Mouse (Mus musculus) regulatory T cell (primary cell): ENCODE data around the gene Myo6.

Experiments
- in situ Hi-C: fragments of 300-600 bp; cut with MboI, MseI; formaldehyde crosslinking; loops from one replicate; pipeline ENCODE4 v1.15.1; 2025; ENCODE audit warnings: high pct_unique_total_duplicates

Myo6 gene

DNA sequence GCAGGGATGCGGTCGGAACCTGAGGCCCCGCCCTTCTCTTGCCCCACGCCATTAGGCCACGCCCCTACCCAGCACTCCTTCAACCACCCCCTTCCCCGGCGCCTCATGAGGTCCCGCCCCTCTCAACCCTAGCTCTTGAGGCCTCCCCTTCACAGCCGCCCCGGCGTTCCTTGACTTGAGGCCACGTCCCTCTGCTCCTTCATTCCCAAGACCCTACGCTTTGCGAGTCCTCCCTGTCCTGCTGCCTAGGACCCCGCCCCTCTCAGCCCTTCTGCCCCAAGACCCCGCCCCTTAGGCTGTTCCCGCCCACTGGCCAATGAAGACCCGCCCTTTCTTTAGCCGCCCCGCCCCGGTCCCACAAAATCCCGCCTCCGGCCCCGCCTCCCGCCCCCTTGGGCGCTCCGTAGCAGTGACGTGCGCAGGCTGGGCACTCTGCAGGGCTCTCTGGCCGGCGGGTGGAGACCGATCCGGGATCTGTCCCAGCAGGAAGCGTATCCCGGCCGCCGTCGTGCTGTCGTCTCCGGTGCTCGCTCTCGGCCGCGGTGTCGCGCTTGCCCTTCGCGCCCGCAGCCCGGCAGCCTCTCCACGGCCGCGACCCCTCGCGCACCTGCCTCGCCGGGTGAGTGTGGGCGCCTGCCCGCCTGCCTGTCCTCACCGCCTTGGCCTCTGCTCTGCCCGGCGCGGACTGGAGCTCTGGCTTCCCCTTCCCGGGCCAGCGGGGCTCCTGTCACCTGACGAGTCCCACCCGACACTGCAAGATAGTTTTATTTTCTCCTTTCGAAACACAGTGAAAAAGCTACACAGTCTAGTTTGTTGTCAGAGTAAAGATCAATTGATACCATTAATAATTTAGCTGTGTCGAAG lies at the start of gene Myo6:
Gene Myo6, plus strand, starts transcription at position 421 of the 864 bp plus-strand sequence.
- in situ Hi-C loops = no loop called here

DNA sequence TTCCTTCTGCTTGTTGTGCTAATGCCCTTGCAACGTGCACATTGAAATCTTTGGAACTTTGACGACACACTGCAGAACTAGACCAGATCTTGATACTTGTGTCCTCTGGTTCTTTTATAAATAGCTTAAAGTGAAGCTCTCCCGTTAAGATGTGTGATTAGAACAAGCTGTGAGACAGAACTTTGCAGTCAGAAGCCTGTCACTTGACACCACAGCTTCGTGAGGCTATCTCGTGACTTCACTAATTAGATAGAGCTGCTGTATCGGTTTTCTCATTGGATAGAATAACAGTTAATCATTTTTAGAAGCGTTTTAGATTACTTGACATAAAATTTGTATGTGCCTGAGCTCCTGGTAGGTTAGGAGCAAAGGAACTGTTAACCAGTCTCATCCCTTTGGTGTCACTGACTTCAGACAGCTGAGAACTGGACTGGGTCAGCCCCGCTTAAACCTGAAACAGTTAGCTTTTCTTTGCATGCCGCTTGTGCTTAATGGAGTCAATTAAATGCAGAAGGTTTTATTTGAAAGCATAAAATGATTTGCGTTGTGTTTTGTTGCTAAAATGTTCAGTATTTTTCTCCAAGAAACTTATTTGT lies 18.7 kb upstream of the Myo6 start:
- in situ Hi-C loops = no loop called here

DNA sequence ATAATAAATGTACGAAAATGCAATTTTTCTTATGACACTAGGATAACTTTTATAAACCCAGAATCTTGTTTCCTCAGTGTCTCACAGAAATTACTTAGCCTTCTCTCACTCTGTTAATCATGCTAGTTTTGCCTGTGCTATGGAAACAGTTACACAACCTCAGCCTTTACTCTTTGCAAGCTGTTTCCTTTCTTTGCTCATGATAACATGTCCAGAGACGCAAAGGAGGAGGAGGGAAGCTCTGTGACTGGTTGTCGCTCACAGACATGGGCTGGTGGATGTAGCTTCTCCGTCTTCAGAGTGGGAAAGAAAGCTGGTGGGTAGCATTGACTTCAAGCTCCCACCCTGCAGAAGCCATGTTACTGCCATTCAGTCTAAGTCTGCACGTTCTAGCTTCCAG lies 15.2 kb upstream of the Myo6 start:
- in situ Hi-C loops = no loop called here

DNA sequence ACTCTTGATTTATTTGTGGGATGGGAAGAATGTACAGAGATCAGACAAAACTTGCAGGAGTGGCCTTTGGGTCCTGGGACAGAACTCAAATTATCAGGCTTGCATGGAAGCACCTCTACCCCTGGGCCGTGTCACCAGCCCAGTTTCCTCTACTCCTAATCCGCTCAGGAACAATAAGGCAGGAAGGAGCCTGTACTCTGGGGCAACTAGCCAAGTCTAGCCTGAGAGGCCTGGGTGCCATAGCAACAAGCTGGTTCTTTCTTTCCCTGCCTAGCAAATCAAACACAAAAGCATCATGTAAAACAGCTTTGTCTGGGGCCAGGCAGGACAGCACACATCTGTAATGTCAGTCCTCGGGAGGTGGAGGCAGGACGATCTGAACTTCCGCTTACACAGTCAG lies 9.6 kb upstream of the Myo6 start:
- in situ Hi-C loops = no loop called here

DNA sequence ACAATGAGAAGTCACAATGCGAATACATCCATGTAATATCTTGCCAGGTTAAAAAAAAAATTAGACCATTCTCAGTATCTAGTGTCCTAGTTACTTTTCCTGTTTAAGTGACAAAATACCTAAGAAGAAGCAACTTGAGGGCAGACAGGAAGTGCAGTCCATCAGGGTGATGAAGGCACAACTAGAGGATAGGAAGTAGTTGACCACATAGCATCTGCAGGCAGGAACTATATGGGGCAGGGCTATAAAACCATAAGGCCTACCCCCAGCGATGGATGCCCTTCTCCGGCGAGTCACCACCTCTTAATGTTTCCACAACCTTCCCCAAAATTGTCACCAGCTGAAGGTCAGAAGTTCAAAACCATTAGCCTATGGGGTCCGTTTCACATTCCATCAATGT lies 8.1 kb upstream of the Myo6 start:
- in situ Hi-C loops = no loop called here

DNA sequence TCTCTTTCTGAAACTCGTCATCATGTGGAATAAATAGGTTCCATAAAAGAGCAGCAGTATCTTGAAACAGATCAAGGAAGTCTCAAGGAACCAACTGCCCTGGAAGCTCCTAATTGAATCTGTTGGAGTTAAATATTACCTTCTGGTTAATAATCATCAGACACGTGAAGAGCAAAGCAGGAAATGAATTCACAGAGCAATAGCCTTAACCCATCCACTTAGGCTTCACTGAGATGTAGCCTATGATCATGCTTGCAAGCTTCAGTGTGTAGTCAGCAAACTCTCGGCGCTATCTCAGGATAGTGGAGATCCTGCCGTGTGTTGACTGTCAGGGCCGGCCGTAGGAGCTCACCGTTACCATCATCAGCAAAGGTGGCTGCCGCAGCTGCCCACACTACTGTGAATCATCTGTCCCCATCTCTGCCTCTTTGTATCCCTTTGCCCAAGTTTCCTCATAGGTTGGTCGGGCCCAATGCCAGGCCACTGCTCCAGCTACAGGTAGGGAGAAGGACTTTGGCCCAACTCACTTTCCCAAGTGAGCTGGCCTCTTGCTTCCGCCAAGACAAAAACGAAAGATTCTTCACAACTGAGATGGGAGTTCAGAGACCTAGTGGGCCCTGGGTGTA lies 6.9 kb upstream of the Myo6 start:
- in situ Hi-C loops = no loop called here

DNA sequence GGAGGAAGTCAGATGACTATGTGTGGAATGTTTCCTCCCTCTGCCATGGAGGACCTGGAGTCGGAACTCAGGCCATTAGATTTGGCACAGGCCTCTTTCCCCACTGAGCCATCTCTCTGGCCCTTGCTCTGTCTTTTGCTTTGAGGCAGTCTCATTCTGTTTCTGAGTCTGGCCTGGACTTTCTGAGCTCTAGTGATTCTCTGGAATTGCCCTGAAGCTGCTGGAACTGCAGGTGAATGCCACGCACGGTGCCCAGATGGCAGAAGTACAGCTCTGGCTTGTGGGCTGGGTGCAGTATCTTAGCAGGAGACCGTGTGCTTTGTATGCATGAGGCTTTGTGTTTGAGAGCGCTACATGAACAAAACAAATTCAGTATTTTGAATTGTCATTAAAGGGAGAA lies 5.9 kb upstream of the Myo6 start:
- in situ Hi-C loops = no loop called here

DNA sequence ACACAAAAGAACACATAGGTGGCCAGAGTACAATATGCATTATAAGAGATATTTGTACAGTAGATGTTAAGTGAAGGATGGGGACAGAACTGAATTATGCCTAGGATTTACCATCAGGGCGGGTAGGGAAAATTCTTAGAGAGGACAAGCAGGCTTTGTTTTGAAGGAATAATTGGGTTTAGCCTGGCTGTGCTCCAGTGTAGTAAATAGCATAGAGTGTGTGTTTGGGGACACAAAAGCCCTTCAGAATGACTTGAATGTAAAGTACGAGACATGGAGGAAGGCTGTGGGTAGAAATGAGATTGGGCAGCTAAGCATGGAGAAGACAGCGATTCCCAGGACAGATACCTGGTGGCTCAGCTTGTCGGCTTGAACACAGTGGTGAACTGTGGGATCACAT lies 3.4 kb upstream of the Myo6 start:
- in situ Hi-C loops = no loop called here

DNA sequence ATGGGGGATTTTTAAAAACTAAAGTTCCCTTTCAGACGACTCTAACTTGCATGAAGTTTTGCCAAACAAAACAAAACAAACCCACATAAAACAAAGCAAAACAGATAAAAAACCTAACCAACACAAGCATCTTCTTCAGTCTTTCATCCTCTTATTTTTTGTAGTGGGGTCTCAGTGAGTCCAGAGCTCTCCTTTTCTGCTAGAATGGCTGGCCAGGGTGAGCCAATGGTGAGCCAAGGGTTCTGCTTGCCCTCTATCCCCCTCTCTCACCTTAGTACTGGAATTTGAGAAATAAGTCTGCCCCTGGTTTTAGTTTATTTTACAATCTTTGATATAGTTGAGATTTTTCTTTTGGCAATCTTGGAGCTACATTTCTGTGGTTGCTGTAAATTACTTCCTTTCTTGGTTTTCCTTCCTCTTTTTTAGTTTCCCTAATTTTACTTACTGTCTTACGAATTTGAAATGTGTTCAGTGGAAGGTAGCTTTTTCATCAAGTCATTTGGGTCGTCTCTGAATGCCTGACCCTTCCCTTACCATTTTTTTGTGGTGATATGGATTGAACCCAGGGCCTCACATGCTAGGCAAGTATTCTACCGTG lies 1.6 kb upstream of the Myo6 start:
- in situ Hi-C loops = no loop called here

DNA sequence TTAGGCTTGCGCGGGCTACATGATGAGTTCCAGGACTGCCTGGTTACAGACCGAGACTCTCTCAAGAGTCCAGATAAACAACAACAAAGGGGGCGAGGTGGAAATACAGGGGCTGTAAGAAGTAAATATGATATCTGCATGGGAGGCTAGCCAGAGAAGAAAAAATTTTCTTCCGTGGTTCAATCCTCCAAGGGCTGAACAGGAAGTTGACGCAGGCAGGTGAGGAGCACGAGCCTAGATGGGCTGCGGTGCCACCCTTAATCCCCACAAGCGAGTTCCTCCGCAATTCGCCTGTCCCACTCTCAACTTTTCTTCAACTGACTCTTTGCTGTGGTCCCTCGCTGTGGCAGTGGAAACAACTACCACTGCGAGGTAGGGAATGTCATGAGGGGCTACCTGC lies 640 bp upstream of the Myo6 start:
- in situ Hi-C loops = no loop called here

DNA sequence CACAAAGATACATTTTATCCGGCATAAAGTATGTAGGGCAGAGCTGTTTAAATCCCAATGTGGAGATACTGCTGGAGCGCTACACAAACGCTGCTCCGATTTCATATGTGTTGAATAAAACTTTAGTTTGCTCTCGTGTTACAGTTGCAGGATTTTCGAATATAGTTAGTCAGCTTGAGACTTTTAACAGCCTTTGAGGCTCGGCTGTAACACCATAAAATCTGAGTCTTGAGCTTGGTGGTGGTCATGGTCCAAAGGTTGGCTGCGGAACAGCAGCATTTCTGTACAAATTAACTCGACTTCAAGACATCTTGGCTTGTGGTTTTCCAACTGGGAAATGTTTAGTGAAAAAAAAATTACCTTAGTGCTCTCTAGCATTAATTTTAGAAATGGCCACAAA lies 859 bp downstream of the Myo6 start:
- in situ Hi-C loops = no loop called here

DNA sequence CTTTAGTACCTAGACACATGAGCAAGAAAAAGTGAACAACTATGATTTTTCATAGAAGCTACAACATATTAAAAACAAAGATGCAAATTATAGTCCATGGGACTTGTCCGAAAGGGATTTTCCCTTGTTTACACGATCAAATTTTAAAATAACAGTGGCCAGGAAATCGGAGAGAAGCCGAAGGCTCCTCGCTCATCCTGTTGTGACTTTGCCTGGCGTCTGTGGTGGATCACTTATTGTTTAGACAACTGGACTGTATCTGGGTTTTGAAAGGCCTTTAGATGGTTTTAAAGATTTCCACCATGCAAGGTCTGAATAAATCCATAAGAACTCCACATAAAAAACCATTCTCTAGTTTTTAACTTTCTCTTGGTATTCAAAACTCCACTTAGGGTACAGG lies 1.6 kb downstream of the Myo6 start:
- in situ Hi-C loops = no loop called here

DNA sequence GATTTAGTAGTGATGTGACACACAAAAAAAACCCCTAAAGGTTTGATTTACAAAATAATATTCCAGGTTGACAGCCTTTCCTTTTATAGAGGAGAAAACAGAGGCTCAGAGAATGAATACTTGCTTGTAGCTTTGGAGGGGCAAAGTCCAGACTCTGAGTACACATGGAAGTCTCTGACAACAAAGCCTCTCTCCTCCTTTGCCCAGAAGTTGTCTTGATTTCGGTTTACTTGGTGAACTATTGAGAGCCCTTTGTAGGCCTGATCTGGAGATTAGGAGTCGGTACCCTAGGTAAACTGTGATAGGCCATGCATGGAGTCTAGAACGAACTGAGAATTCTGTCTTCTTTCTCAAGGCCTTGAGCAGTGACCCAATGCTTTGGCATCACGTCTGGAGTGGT lies 2.3 kb downstream of the Myo6 start:
- in situ Hi-C loops = no loop called here

DNA sequence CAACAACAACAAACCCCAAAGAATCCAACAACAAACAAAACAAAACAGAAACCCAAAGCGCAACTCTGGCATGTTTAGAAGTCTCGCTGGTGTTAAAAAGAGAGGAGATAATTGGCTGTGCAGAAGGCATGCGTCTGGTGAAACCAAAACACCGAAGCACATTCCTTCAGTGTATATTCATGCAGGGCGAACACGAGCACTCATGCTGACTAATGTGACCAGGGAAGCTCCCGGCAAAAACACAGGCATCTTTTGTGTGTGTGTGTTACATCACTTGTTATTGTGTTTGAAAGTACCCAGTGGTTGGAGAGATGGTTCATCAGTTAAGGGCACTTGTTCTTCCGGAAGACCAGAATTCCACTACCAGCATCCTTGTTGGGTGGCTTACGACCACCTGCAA lies 4.7 kb downstream of the Myo6 start:
- in situ Hi-C loops = no loop called here

DNA sequence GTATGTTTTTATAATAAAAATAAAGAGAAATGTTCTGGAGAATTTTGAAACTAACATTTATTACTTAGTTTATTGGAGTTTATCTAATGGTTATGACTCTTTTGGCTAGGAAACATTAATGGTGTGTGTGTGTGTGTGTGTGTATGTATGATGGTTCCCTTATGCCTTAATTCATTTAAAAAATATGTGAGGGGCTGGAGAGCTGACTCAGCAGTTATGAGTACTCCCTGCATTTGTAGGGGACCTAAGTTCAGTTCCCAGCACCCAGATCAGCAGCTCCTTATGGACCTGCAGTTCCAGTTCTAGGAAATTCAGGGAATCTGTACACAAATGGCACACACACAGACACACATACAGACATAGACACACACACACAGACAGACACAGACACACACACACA lies 6.4 kb downstream of the Myo6 start:
- in situ Hi-C loops = no loop called here

DNA sequence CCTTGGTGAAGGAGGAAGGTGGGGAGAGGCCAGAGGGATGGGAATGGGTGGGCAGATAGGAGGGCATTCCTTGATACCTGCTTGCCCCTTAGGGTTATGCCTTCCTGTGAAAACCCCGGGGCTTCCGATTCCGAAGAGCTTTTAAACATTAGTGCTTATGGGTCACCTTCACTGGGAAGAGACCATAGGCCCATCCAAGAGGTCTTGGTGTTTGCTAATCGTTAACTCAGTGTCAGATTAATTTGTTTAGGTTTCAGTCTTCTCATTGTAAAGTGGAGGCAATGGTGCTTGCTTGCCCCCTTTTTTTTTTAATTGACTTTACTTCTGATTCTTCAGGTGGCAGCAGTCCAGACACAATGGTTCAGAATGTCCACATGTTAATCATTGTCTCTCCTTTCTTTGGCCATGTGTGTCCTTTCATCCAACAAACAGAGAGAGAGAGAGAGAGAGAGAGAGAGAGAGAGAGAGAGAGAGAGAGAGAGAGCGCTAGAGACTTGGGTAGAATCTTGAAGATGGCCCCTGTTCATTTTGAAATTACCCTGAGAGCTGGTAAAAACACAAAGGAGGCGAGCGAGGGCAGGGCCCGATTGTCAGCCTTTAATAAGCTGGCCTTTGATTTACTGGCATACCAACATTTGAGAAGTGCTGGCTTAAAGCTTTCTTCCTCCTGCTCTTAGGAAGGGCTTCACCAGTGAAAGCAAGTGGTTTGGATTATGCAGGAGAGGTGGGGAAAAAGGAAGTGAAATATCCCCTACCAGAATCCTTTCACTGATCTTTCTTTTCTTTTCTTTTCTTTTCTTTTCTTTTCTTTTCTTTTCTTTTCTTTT lies 7.8 kb downstream of the Myo6 start:
- in situ Hi-C loops = no loop called here

DNA sequence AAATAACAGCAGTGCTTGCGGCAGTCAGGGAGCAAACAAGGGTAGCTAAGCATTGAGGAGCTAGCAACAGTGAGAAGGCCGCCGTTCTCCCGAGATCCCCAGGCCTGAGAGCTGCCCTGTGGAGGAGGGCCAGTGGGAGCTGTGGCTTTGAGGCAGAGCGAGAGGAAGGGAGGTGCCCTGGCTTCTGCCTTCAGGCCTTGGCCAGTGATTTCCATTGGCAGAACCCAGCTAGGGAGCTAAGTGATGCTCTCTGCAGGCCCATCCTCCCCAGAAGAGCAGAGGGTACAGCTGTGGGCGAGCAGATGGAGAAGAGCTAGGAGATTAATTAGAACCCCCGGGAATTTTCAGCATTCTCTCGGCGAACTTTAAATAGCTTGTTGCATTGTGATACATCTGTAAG lies 8.8 kb downstream of the Myo6 start:
- in situ Hi-C loops = no loop called here

DNA sequence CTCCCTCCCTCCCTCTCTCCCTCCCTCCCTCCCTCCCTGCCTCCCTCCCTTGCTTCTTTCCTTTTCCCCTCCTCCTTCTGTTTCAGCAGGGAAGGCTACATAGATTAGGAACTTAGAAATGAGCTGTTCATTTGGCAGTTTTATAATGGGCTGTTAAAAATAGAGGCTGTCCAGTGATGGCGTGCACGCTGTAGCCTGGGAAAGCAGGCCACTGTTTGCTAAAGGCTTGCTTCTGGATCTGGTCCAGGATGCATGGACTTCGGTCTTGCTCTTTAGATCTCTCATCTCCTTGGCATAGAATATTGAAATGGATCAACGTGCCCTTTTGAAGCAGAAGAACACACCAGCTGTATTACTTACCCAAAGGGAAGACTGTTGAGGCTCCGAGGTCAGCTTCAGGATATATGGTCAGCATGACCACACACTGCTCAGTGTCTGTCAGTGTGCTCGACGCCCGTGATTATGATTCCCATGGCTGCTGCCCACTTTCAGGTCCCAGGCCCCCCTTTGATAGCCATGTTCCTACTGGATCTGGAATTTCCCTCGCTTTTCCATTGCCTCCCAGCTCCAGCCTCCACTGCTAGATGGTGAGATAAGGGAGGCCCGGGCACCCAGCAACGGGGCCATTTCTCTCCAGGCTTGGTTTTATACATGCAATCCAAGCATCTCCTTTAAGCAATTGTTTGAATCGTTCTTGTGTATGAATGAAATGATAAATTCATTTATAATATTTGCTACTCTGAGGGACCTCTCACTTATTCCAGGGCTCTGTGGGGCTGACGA lies 12.1 kb downstream of the Myo6 start:
- in situ Hi-C loops = no loop called here

DNA sequence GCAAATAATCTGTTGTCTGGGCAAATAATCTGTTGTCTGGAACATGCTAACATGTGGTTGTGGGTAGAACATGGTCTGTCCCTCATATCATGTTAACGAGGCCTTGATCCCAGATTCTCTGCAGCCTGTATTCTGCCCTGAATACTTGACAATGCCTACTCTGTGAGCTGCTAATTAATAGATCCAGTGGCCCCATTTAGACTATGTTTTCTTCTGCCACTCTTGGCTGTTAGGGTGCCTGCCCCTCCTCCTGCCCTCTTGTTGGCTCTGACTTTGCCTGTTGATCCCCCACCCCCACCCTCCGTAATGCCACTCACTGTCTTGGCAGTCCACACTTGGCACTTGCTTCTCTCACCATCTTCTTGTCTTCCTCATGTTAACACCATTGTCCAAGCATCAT lies 13.8 kb downstream of the Myo6 start:
- in situ Hi-C loops = no loop called here

DNA sequence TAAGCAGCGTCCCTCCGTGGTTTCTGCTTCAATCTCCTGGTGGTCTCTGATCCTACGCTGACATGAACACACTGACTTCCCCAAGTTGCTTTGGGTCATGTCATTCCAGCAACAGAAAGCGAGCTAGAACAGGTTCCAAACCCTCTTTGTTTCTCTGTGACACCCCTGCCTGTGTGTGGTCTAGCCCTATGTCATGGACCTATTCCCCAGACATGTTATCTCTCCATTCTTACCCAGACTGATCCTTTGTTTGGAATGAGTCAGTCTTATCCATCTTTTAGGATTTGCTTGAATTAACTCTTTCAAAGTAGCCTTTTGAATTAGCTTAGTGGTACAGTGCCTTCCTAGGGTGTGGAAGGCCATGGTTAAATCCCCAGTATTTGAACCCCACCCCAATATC lies 14.9 kb downstream of the Myo6 start:
- in situ Hi-C loops = no loop called here

DNA sequence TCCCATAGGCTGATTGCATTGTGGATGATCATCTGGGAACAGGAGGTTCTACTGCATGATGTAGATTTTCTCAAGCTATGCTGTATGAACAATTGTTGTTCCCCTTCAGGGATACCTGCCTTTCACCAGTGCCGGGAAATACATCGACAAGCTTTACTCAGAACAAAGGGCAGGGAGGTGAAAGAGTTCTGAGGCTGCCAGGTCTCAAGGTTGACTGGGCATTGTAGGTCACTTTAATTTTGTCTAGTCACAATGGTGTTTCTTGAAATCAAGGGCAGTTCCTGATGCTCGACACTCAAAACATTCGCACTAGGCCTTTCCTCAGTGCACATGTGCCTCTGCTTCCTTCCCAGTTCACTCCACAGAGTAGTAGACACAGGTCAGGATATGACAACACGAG lies 15.9 kb downstream of the Myo6 start:
- in situ Hi-C loops = no loop called here
